Mouse (Mus musculus) intestine, postnatal 0 days (tissue): ENCODE data around the gene Adamts14. TPM values are rescaled to one million over a fixed set of nuclear protein-coding genes. Genes with fewer than 3 reads are reported as not detected.

Experiments
- ATAC-seq: fragments of 200-750 bp; cut with Nextera tagmentation; 2 replicates; pipeline ENCODE4 v1.8.0; 2017; ENCODE audit warnings: mild to moderate bottlenecking, moderate TSS enrichment, moderate library complexity
- H3K27ac ChIP-seq: fragments of 300-500 bp; sonication (generic); 2 replicates; pipeline ENCODE4 v1.5.1; 2014; ENCODE audit warnings: mild to moderate bottlenecking, low read depth, low read length, moderate library complexity
- H3K27me3 ChIP-seq: fragments of 300-500 bp; sonication (generic); replicated peaks from 2 replicates; pipeline ENCODE4 v1.6.1; 2014; ENCODE audit warnings: low read length, mixed read lengths; ENCODE audit not compliant: control insufficient read depth, insufficient read depth
- H3K36me3 ChIP-seq: fragments of 300-500 bp; sonication (generic); 2 replicates; pipeline ENCODE4 v1.6.1; 2014; ENCODE audit warnings: mild to moderate bottlenecking, moderate library complexity; ENCODE audit not compliant: control insufficient read depth, insufficient read depth
- H3K4me1 ChIP-seq: fragments of 300-500 bp; sonication (generic); replicated peaks from 2 replicates; pipeline ENCODE4 v1.6.1; 2014; ENCODE audit warnings: antibody characterized with exemption, low read length, mixed read lengths; ENCODE audit not compliant: control insufficient read depth, insufficient read depth
- H3K4me2 ChIP-seq: fragments of 300-500 bp; sonication (generic); replicated peaks from 2 replicates; pipeline ENCODE4 v1.6.1; 2014; ENCODE audit warnings: low read depth, mild to moderate bottlenecking, moderate library complexity
- H3K4me3 ChIP-seq: fragments of 300-500 bp; sonication (generic); 2 replicates; pipeline ENCODE4 v1.5.1; 2014; ENCODE audit warnings: low read depth, low read length
- H3K9ac ChIP-seq: fragments of 300-500 bp; sonication (generic); 2 replicates; pipeline ENCODE4 v1.6.1; 2014; ENCODE audit warnings: mild to moderate bottlenecking, low read depth, low read length
- H3K9me3 ChIP-seq: fragments of 300-500 bp; sonication (generic); 2 replicates; pipeline ENCODE4 v1.6.1; 2016; ENCODE audit warnings: mixed run types; ENCODE audit not compliant: control insufficient read depth
- CTCF ChIP-seq: sonication (generic); IDR thresholded peaks from 2 replicates; pipeline ENCODE4 v1.5.1; 2016; ENCODE audit warnings: low read depth, mild to moderate bottlenecking, control low read depth, antibody characterized with exemption, moderate library complexity
- WGBS: fragments of 180-500 bp; shearing (Covaris S2); extraction: QIAGEN DNeasy Blood & Tissue Kit; methylation state at CpG from one replicate; pipeline ENCODE4 v1.1.7; 2014; 5-methylcytosine and 5-hydroxymethylcytosine counted together
- polyA plus RNA-seq: library from polyadenylated mRNA; unstranded; fragments of >200 nt; fragmentation: Nextera tagmentation; extraction: Ambion mirVana; gene quantifications from 2 replicates; pipeline ENCODE4 v1.2.1, GENCODE M21; 2015

The Adamts14 gene
- polyA plus RNA-seq, 1 experiment from 2014 or later = 0.73 TPM

DNA sequence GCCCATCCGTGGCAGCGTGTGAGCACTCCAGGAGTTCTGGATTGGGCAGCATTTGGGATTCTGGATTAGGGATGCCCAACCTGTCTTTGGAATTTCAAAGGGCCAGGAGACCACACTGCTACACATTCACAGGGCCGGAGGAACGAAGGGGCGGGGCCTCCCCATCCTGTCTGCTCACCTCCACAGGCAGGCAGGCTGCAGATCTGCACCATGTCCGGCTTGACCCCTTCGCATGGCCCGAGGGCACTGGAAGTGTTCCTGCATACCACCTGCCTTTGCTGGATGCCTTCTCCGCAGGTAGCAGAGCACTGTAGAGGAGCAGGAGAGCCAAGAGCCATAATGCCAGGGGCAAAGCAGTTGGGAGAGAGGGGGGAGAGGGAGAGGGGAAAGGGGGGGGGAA lies 72.2 kb downstream of the Adamts14 start:
- WGBS = 63% methylated on average over 9 of the region's 9 CpGs
- no peak for TF ChIP-seq CTCF
- Histone ChIP-seq H3K9ac (no peak overlapping the region), H3K9me3 (no peaks in the 10 kb centered on the region), H3K27ac (no peak overlapping the region), H3K4me1 (no peaks in the 10 kb centered on the region), H3K4me2 (no peak overlapping the region), H3K36me3 (no peaks in the 10 kb centered on the region), H3K27me3 (no peaks in the 10 kb centered on the region), H3K4me3 (no peak overlapping the region)
- ATAC-seq = no peak

DNA sequence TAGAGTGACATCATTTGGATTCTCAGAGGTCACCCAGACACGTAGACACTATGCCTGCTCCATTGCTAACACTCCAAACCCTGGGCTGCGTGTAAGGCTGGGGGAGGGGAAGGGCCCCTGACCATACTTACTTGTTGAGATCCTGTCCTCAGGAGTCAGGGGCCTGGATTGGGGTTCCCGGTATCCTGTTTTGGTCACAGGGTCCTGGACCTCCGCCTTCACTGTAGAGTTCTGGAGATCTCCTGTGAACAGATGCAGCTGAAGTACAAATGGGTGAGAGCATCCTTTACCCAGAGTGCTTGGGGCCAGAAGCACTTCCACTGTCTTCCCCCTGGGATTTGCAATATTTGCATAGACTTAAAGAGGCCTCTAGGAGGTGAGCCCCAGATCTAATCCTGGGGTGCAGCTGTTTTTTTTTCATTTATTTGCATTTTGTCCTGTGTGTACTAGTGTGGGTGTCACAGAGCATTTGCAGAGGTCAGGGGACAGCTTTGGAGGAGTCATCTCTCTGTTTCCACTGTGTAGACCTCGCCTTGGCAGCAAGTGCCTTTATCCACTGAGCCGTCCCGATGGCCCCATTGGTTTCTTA lies 72.9 kb downstream of the Adamts14 start:
- TF ChIP-seq CTCF = no peak
- Histone ChIP-seq H3K4me3 (no peak overlapping the region), H3K27me3 (no peaks in the 10 kb centered on the region), H3K9me3 (no peaks in the 10 kb centered on the region), H3K4me1 (no peaks in the 10 kb centered on the region), H3K27ac (no peak overlapping the region), H3K36me3 (no peaks in the 10 kb centered on the region), H3K9ac (no peak overlapping the region), H3K4me2 (no peak overlapping the region)
- WGBS = 87% methylated on average over 7 of the region's 7 CpGs
- no peak for ATAC-seq

DNA sequence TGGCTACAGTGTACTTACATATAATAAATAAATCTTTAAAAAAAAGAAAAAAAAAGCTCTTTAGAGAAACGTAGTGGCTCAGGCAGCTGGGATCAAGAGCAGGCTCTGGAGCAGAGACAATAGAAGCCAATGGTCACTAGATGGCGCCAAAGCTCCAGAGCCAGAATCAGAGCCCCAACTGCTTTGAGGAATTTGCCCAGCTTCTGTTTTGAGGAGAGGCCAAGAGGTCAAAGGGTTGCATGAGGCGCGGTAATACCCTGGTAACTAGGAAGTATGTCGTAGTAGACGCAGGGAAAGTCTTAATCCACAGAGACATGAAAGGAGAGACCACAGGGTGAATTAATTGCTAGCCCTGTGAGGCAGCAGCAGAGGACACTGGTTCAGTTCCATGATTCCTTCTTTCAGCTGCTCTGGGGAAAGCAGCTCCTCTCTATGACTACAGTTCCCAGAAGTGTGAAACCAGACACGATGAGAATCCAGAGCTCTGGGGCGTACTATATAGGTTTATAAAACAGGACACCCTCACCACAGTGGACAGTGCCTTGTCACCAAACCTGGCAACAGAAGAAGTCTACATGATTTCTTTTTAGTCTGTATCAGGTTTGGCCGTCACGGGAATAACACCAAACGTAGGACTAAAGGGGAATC lies 73.5 kb downstream of the Adamts14 start:
- peak; percentile 97 for TF ChIP-seq CTCF
- Histone ChIP-seq H3K27me3 (no peaks in the 10 kb centered on the region), H3K4me1 (no peaks in the 10 kb centered on the region), H3K27ac (no peak overlapping the region), H3K36me3 (no peaks in the 10 kb centered on the region), H3K4me2 (no peak overlapping the region), H3K9me3 (no peaks in the 10 kb centered on the region), H3K9ac (no peak overlapping the region), H3K4me3 (no peak overlapping the region)
- 30% methylated on average over 11 of the region's 11 CpGs for WGBS
- ATAC-seq = peak; percentile 45

DNA sequence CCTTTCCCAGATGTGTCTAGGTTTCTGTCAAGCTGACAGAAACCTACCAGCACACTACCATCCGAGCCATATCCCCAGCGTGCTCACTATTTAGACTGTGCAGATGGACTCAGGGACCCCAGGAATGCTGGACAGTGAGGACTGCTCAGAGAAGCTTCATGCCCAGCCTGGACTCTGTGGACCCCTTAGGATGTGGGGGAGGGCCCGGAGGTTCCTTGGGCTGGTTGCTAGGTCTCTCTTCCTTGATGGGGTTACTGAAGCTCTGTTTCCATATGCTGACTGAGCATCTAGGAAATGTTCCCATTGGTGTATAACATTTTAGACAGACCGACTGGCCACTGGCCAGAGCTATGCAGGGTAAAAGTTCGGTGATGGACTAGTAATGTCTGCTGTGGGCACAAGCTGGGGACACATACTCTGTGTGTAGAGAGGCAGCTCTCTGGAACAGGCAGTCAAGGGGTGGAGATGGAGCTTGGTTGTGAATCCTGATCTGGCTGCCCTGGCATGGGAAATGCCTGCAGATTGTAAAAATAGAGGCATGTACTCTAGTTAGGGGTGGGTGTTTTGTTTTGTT lies 77.4 kb downstream of the Adamts14 start:
- no peaks in the 10 kb centered on the region for H3K27me3 ChIP-seq
- no peak overlapping the region for H3K27ac ChIP-seq
- H3K9ac ChIP-seq = no peak overlapping the region
- no peak overlapping the region for H3K4me3 ChIP-seq
- WGBS = 81% methylated on average over 5 of the region's 5 CpGs
- H3K4me2 ChIP-seq = no peak overlapping the region
- H3K4me1 ChIP-seq = no peaks in the 10 kb centered on the region
- ATAC-seq = no peak
- no peak for TF ChIP-seq CTCF
- H3K36me3 ChIP-seq = no peaks in the 10 kb centered on the region
- H3K9me3 ChIP-seq = no peaks in the 10 kb centered on the region

DNA sequence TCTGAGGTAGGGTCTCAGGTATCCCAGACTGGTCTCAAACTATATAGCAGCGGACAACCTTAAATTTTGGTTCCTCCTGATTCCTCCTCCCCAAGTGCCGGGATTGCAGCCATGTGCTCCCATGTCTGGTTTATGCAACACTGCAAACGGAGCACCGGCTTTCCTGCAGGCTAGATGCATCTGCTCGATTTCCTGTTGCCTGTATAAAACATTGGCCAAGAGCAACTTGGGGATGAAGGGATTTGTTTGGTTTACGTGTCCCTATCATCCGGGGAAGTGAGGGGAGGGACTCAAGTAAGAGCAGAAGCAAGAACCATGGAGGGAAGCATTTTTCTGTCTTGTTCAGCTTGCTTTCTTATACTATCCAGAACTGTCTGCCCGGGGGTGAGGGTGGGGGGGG lies 78.0 kb downstream of the Adamts14 start:
- H3K4me2 ChIP-seq = no peak overlapping the region
- no peak overlapping the region for H3K27ac ChIP-seq
- H3K4me3 ChIP-seq = no peak overlapping the region
- H3K4me1 ChIP-seq = no peaks in the 10 kb centered on the region
- WGBS = 60% methylated on average over 8 of the region's 8 CpGs
- no peak for TF ChIP-seq CTCF
- no peak for ATAC-seq
- no peaks in the 10 kb centered on the region for H3K9me3 ChIP-seq
- no peaks in the 10 kb centered on the region for H3K27me3 ChIP-seq
- no peak overlapping the region for H3K9ac ChIP-seq
- no peaks in the 10 kb centered on the region for H3K36me3 ChIP-seq

DNA sequence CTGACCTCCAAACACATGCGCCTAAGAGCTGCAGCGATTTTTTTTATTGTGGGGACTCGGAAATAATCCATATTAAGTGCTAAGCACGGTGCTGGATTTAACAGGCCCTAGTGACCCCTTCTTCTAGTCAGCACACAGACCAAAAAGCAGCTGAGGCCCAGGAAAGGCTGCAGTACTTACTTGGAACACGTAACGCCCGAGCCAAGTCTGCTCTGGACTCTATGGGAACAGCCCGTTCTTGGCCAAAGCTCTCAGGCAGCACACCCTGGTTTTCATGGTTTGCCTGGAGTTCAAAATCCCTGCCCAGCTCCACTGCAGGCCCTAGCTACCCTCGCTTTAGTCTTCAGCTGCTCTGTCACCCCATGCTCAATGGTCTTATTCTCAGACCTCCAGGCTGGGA lies 78.6 kb downstream of the Adamts14 start:
- no peak for ATAC-seq
- WGBS = 72% methylated on average over 9 of the region's 9 CpGs
- Histone ChIP-seq H3K4me1 (no peaks in the 10 kb centered on the region), H3K9me3 (no peaks in the 10 kb centered on the region), H3K36me3 (no peaks in the 10 kb centered on the region), H3K9ac (no peak overlapping the region), H3K27ac (no peak overlapping the region), H3K4me3 (no peak overlapping the region), H3K4me2 (no peak overlapping the region), H3K27me3 (no peaks in the 10 kb centered on the region)
- TF ChIP-seq CTCF = no peak
